Mouse (Mus musculus) ES-E14 (cell line): ENCODE results near the gene Agap2.

Experiments used
- CHD2 ChIP-seq: IDR thresholded peaks from 2 replicates; pipeline ENCODE4 v1.6.1; 2014; ENCODE audit warnings: mild to moderate bottlenecking, low read depth, low read length, inconsistent platforms
- HCFC1 ChIP-seq: IDR thresholded peaks from 2 replicates; pipeline ENCODE4 v1.6.1; 2012; ENCODE audit warnings: low read length, inconsistent platforms, borderline replicate concordance; ENCODE audit not compliant: insufficient read depth
- ZC3H11A ChIP-seq: IDR thresholded peaks from 2 replicates; pipeline ENCODE4 v1.6.1; 2012; ENCODE audit warnings: low read depth, mild to moderate bottlenecking, inconsistent platforms, low read length, borderline replicate concordance
- ZNF384 ChIP-seq: IDR thresholded peaks from 2 replicates; pipeline ENCODE4 v1.6.1; 2012; ENCODE audit warnings: low read depth, low read length, inconsistent platforms

DNA sequence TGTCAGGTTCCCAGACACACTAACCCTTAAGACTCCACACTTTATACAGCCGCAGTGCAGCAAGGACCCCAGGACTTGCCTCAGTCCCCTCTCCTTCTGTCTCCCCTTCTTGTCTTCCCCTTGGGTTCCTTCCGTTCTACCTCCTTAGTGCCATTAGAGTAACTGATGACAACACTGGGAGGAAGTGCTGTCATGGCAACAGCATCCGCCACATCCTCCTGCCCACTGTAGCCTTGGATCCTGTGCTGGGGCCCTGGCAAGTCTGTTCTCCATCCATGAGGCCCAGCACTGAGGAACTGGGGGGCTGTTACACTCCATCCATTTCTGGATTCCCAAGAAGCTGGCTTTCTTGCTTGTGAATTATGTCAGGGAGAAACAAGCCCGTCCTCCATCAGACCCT, 998 bp downstream of the Agap2 start:
- TF ChIP-seq ZNF384 (no peak), ZC3H11A (no peak), HCFC1 (no peak), CHD2 (no peak)
